Mouse (Mus musculus) layer of hippocampus, postnatal 10 days (tissue): ENCODE measurements around the gene Ghr. TPM values are rescaled to one million over a fixed set of nuclear protein-coding genes. Genes with fewer than 3 reads are reported as not detected.

Experiments used
- DNase-seq, 2 experiments: peaks; one replicate each; pipeline ENCODE4 v3.0.0; 2021; ENCODE audit warnings: low spot score in 2 of 2
- total RNA-seq, 2 experiments: library from RNA; stranded (reverse); gene quantifications; 2 replicates each; pipeline ENCODE4 v1.2.3; 2021

Ghr gene
- total RNA-seq, 2 experiments from 2014 or later = 10.1 to 10.2 TPM

DNA sequence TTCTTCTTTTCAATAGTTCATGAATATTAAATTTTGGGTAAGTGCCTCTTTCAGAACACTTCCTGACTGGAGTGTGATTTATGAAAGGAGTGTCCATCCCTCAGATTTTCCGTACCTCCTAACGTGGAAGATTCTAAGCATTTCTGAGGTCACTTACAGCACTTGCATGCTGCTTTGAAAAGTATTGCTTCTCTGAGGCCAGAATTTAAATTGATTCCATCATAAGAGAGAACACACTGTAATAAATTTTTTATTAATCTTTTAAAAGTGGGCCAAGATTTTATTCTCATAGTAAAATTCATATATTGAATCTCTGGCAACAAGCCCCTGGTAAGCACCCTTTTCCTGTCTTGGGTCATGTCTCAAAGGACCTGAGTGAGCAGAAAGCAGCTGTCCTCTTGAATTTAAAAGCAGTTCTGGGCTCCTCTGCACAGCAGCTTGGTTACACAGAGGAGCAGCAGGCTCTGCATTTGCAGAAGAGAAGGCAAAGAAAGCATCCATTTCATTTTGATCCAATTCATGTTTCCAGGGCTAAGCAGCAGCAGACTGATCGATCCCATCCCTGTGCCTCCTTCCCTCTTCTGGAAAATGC is 46.9 kb downstream of the Ghr start:
- no peak for DNase-seq

DNA sequence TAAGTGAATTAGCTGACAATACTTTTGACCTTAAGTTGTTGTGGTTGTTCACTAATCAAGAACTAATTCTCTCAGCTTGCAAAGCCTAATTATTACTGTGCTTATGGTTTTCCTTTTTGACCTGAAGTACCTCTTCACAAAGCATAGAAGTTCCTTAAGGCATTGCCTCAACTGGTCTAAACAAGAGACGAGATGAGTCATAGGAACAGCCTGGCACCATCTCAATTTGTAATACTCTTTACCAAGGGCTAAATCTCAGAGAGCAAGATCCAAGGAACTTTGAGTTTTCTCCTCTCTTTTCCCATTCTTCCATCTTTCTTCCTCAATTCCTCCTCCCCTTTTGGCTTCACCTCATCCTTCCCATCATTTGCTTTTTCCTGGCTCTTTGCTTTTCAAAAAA is 69.3 kb downstream of the Ghr start:
- no peak for DNase-seq

- no peak for DNase-seq
These were observed 70.9 kb downstream of the Ghr start for GRCm38 (mm10) chr15:3512380-3512779.

GRCm38 (mm10) chr15:3511639-3512171 is 71.6 kb downstream of the Ghr start:
- no peak for DNase-seq

- DNase-seq = peak; percentile 9 to 28
These were observed 74.2 kb downstream of the Ghr start for GRCm38 (mm10) chr15:3509089-3509488.

- no peak for DNase-seq
These were observed 76.0 kb downstream of the Ghr start for GRCm38 (mm10) chr15:3507329-3507728.

- no peak for DNase-seq
These were observed 78.6 kb downstream of the Ghr start for GRCm38 (mm10) chr15:3504700-3505099.

DNA sequence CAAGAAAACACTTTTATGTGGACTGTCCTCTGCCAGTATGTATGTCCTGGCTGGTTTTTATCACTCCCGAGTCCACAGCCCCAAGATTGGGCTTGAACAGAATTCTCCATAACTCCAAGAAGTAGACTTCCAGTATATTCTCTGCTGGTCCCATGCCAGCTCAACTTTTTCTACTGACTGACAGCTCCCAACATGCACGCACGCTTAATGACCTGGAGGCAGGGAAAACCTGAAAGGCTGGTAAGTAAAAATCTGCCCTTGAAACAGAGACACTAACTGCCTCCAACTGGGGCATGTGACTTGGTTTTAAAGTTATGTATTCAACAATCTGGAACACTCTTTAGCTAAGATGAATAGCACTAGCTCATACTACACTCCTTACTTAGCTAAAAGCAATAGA is 81.6 kb downstream of the Ghr start:
- DNase-seq = no peak

GRCm38 (mm10) chr15:3499020-3499419 is 84.3 kb downstream of the Ghr start:
- no peak for DNase-seq

GRCm38 (mm10) chr15:3497946-3498580 is 85.2 kb downstream of the Ghr start:
- no peak for DNase-seq

- DNase-seq = no peak
These were observed 92.4 kb downstream of the Ghr start for GRCm38 (mm10) chr15:3490868-3491267.

DNA sequence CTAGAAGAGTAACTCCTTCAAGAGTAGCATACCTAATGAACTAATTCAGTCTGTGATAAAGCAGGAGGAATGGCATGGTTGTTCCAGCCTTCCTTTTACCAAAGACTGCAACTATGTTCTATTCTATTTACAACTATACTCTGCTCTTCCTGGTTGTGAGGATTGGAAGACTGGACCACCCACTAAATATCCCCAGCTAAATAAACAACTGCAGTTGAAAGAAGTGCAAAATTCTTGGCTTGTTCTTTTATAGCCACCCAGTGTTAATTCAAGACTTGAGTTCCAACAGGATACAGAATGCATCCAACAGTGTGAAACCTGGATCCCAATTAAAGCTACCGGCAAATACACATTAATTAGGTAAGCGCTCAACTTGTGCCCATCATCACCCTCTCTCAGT is 93.3 kb downstream of the Ghr start:
- DNase-seq = no peak

DNA sequence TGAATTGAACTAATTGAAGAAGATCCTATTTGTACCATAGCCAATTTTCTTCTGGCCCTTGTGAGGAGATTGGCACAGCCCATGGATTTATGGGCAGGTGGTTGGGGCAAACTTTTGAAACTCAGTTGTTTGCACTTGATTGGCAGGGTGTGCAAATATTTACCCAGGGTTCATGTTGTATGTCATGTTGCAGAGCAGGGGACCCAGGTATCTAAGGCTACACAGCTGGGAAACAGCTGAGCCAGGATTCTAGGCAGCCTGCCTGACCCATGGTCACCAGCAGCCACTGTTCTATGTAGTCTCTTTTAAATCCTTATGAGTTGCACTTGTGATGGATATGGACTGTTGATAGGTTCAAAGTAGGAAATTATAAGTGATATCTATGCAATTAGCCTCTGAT is 94.1 kb downstream of the Ghr start:
- DNase-seq = no peak

DNA sequence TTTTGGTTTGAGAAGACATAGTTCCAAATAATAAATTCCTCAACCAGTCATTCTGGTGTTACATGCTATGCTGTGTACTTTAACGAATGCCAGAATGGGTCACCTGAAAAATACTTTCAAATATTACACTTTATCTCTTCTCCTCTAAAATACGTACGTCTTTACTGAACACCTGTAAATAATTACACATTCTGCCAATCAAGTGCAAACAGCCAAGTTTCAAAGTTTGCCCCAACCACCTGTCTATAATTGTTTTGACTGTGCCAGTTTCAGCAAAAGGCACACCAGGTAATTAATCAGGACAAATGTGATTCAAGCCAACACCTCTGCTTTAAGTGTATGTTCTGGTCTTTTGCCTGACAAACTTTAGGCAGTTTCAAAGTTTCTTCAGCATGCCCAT is 94.7 kb downstream of the Ghr start:
- DNase-seq = no peak

DNA sequence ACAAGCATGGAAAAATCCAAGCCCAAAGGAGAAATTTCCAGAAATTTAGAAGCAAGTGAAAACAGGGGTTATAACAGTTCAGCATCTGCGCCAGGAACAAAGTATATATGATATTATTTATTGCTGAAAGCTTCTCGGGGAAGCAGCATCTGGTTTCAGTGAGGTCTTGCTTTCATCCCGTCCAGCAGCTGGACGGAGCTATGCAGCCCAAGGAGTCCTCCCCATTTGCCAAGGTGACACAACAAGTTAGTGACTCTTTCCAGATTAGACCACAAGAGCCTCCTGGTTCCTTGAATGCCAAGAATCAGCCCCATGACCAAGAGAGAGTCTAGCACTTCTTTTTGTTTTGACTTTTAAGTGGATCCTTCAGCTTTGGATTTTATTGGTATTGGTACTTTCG is 96.6 kb downstream of the Ghr start:
- DNase-seq = no peak

DNA sequence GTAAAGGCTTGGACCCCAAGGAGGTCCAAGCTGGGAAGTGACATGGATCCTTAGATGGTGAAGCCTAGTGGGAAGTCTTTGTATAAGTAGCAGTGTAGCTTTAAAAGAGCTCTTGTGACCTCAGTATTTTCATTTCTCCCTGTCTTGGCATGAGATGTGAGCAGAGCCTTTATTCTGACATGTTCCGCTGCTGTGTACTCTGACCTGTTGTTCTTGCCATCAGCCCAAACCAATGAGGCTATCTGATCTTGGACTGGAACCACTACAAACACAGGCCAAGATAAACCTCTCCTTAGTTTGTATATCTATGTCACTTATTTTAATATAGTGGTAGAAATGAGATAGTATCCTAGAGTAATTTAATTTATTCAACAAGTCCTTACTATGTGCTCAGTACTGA is 97.9 kb downstream of the Ghr start:
- no peak for DNase-seq

DNA sequence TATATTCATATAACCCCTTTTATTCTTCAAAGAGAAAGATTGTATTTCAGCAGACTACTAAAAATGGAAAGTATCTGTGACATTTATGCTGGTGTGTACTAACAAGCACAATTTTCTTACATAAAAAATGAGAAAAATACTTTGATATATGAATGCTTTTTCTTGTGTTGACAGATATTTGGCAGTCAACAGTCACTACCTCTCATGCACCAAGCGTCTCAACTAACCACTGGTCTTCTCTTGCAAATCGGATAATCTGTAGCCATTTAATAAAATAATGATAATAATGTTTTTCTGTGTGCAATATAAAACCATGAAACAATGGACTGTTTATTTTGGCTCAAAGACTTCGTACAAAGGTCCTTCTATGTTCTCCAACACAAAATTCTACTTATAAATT is 99.8 kb downstream of the Ghr start:
- no peak for DNase-seq

- DNase-seq = no peak
These were observed 114.1 kb downstream of the Ghr start for GRCm38 (mm10) chr15:3469230-3469629.

- DNase-seq = no peak
These were observed 116.7 kb downstream of the Ghr start for GRCm38 (mm10) chr15:3466608-3467007.

DNA sequence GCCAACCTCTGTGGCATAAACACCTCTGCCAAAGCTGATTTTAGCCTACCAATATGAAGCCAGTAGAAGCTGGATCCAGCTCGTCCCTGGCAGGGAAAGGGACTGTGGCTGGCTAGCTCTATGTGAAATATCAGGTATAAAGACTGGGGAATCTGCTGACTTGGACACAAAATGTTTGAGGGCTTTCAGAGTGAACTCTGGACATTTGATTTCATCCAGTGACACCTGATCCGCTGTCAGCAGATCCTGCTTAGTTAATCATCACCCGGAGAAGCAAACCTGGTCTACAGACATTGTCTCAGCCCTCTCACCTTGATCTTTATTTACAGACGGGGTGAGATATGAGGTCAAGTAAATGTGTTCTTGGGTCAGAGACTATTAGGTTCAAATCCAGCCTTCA is 118.5 kb downstream of the Ghr start:
- no peak for DNase-seq

DNA sequence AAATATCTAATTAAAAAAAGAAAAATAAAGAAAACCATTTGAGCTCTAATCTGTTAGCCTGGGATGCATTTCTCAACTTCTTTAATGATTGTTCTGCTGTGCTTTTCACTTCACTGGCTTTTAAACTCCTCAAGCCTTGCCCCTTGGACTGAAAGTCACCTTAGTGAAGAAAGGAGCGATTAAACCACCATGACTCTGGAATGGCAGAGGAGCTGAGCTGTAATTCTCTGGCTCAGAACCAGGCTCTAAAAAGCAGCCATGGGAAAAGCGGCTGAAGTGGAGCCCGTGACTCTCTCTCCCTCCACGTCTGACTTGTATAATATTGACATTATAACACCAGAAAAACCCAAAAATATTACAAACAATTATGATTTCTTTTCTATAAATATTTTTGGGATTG is 126.7 kb downstream of the Ghr start:
- no peak for DNase-seq

GRCm38 (mm10) chr15:3455572-3455971 is 127.7 kb downstream of the Ghr start:
- DNase-seq = no peak

DNA sequence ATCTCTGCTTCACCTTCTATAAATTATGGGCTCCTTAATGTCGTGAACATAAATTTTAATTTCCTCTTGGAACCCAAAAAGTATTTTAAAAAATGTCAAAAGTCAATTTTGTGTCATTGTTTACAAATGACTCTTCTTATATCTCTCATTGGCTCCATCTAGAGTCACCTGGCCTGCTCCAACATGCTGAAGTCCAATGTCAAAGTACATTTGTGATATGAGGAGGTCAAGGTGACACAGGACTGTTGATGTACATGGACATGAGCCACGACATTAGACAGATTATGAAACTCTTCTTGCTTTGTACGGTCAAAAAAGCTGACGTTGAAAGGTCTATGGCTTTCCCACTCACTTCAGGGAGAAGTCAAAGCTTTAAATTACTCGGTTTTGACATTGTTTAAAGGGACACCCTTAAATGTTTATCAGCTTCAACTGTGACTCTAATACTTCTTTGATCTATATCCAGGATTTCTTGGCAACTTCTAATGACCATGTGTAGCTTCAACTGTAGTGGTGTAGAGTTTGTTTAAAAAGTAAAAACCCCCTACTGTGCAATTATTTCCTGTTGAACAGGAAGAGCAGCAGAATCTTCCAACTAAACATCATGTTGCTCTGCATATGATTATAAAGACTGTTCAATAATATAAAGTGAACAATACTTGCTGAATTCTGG is 131.1 kb downstream of the Ghr start:
- no peak for DNase-seq
